Mouse (Mus musculus) forebrain, embryonic 11.5 days (tissue): ENCODE measurements at regions not wholly inside any gene's neighbourhood (a gene's known extent, or its start where the extent isn't known, plus 50 kb on each side); places are given as distances from the start of the nearest gene placed in this dataset.

Experiments used
- ATAC-seq: fragments of 200-750 bp; cut with Nextera tagmentation; replicated peaks from 2 replicates; pipeline ENCODE4 v1.8.0; 2017; ENCODE audit warnings: moderate TSS enrichment; ENCODE audit not compliant: low FRiP score
- DNase-seq: peaks from one replicate; pipeline ENCODE4 v3.0.0-alpha.2; 2017; ENCODE audit warnings: low spot score
- H3K27ac ChIP-seq: fragments of 300-500 bp; sonication (generic); 2 replicates; pipeline ENCODE4 v1.5.1; 2014; ENCODE audit warnings: low read depth, low read length
- H3K27me3 ChIP-seq: fragments of 300-500 bp; sonication (generic); 2 replicates; pipeline ENCODE4 v1.6.1; 2014; ENCODE audit warnings: mild to moderate bottlenecking, low read length, mixed read lengths; ENCODE audit not compliant: control insufficient read depth, insufficient read depth
- H3K36me3 ChIP-seq: fragments of 300-500 bp; sonication (generic); 2 replicates; pipeline ENCODE4 v1.6.1; 2014; ENCODE audit warnings: mild to moderate bottlenecking, low read length, moderate library complexity, mixed read lengths; ENCODE audit not compliant: control insufficient read depth, insufficient read depth
- H3K4me1 ChIP-seq: fragments of 300-500 bp; sonication (generic); replicated peaks from 2 replicates; pipeline ENCODE4 v1.6.1; 2014; ENCODE audit warnings: low read length, mixed read lengths; ENCODE audit not compliant: control insufficient read depth, insufficient read depth
- H3K4me2 ChIP-seq: fragments of 300-500 bp; sonication (generic); 2 replicates; pipeline ENCODE4 v1.6.1; 2014; ENCODE audit warnings: low read depth, mild to moderate bottlenecking, low read length, moderate library complexity, mixed read lengths; ENCODE audit not compliant: severe bottlenecking
- H3K4me3 ChIP-seq: fragments of 300-500 bp; sonication (generic); 2 replicates; pipeline ENCODE4 v1.5.1; 2014; ENCODE audit warnings: low read depth, low read length
- H3K9ac ChIP-seq: fragments of 300-500 bp; sonication (generic); 2 replicates; pipeline ENCODE4 v1.6.1; 2014; ENCODE audit warnings: low read length
- H3K9me3 ChIP-seq: fragments of 300-500 bp; sonication (generic); 2 replicates; pipeline ENCODE4 v1.6.1; 2016; ENCODE audit warnings: low read length, mixed read lengths; ENCODE audit not compliant: control insufficient read depth
- WGBS: fragments of 180-500 bp; shearing (Covaris S2); extraction: QIAGEN DNeasy Blood & Tissue Kit; methylation state at CpG from one replicate; pipeline ENCODE4 v1.1.7; 2014; 5-methylcytosine and 5-hydroxymethylcytosine counted together

GRCm38 (mm10) chr2:50815541-50815940 lies 333.4 kb downstream of the Rnd3 start:
- DNase-seq (no peak), ATAC-seq (no peak)
- Histone ChIP-seq H3K27ac (no peak overlapping the region), H3K36me3 (no peaks in the 10 kb centered on the region), H3K9me3 (no peaks in the 10 kb centered on the region), H3K4me2 (no peak overlapping the region), H3K27me3 (no peaks in the 10 kb centered on the region), H3K4me1 (peaks cover 6% of the 10 kb centered on the region), H3K4me3 (no peak overlapping the region), H3K9ac (no peak overlapping the region)
- 57% methylated on average over 3 of the region's 3 CpGs for WGBS

GRCm38 (mm10) chr2:50813568-50814461 lies 335.1 kb downstream of the Rnd3 start:
- WGBS = 90% methylated on average over 9 of the region's 9 CpGs
- Histone ChIP-seq H3K4me2 (no peak overlapping the region), H3K4me3 (no peak overlapping the region), H3K27me3 (no peaks in the 10 kb centered on the region), H3K27ac (no peak overlapping the region), H3K9ac (no peak overlapping the region), H3K36me3 (no peaks in the 10 kb centered on the region), H3K9me3 (no peaks in the 10 kb centered on the region), H3K4me1 (peaks cover 12% of the 10 kb centered on the region)
- ATAC-seq (no peak), DNase-seq (no peak)

- no peak overlapping the region for H3K27ac ChIP-seq
- no peaks in the 10 kb centered on the region for H3K27me3 ChIP-seq
Measured at GRCm38 (mm10) chr2:50812296-50812695, 336.6 kb downstream of the Rnd3 start.

GRCm38 (mm10) chr2:50810336-50811066 lies 338.4 kb downstream of the Rnd3 start:
- H3K27me3 ChIP-seq = no peaks in the 10 kb centered on the region
- H3K4me1 ChIP-seq = peaks cover 12% of the 10 kb centered on the region
- ATAC-seq (peak; percentile 81), DNase-seq (peak; percentile 54)
- H3K36me3 ChIP-seq = no peaks in the 10 kb centered on the region
- H3K4me2 ChIP-seq = peak overlapping the region; percentile 13; the same call in 1 of the 2 replicates
- peak overlapping the region; percentile 48; the same call in 1 of the 2 replicates for H3K9ac ChIP-seq
- WGBS = 7% methylated on average over 5 of the region's 5 CpGs
- peak overlapping the region; percentile 82 for H3K27ac ChIP-seq
- H3K9me3 ChIP-seq = no peaks in the 10 kb centered on the region
- no peak overlapping the region for H3K4me3 ChIP-seq

More at GRCm38 (mm10) chr2:50812296-50812695, 336.6 kb downstream of the Rnd3 start:
- Histone ChIP-seq H3K4me3 (no peak overlapping the region), H3K36me3 (no peaks in the 10 kb centered on the region), H3K4me2 (no peak overlapping the region), H3K9me3 (no peaks in the 10 kb centered on the region), H3K9ac (no peak overlapping the region), H3K4me1 (peaks cover 12% of the 10 kb centered on the region)
- WGBS = 28% methylated on average over 4 of the region's 4 CpGs
- no peak for DNase-seq
- no peak for ATAC-seq

GRCm38 (mm10) chr2:50809823-50810222 lies 339.1 kb downstream of the Rnd3 start:
- no peaks in the 10 kb centered on the region for H3K27me3 ChIP-seq
- 16% methylated on average over 3 of the region's 3 CpGs for WGBS
- H3K9ac ChIP-seq = no peak overlapping the region
- H3K4me3 ChIP-seq = no peak overlapping the region
- no peaks in the 10 kb centered on the region for H3K9me3 ChIP-seq
- H3K4me2 ChIP-seq = no peak overlapping the region
- H3K36me3 ChIP-seq = no peaks in the 10 kb centered on the region
- peak; percentile 76 for ATAC-seq
- DNase-seq = no peak
- H3K27ac ChIP-seq = no peak overlapping the region
- peaks cover 12% of the 10 kb centered on the region for H3K4me1 ChIP-seq

- WGBS = 84% methylated on average over 6 of the region's 6 CpGs
- ATAC-seq = no peak
- DNase-seq = no peak
- H3K9me3 ChIP-seq = no peaks in the 10 kb centered on the region
- H3K4me3 ChIP-seq = no peak overlapping the region
- H3K27ac ChIP-seq = no peak overlapping the region
- H3K9ac ChIP-seq = no peak overlapping the region
- peaks cover 12% of the 10 kb centered on the region for H3K4me1 ChIP-seq
- H3K36me3 ChIP-seq = no peaks in the 10 kb centered on the region
- H3K27me3 ChIP-seq = no peaks in the 10 kb centered on the region
- H3K4me2 ChIP-seq = no peak overlapping the region
Measured at GRCm38 (mm10) chr2:50807162-50807960, 341.6 kb downstream of the Rnd3 start.

GRCm38 (mm10) chr2:50805645-50806044 lies 343.3 kb downstream of the Rnd3 start:
- Histone ChIP-seq H3K27me3 (no peaks in the 10 kb centered on the region), H3K36me3 (no peaks in the 10 kb centered on the region), H3K9ac (no peak overlapping the region), H3K4me1 (peaks cover 7% of the 10 kb centered on the region), H3K27ac (no peak overlapping the region), H3K9me3 (no peaks in the 10 kb centered on the region), H3K4me3 (no peak overlapping the region), H3K4me2 (no peak overlapping the region)
- no peak for ATAC-seq
- DNase-seq = no peak
- 83% methylated on average over 3 of the region's 3 CpGs for WGBS

GRCm38 (mm10) chr2:50796087-50796486 lies 352.8 kb downstream of the Rnd3 start:
- Histone ChIP-seq H3K27me3 (no peaks in the 10 kb centered on the region), H3K4me3 (no peak overlapping the region), H3K4me2 (no peak overlapping the region), H3K4me1 (no peaks in the 10 kb centered on the region), H3K27ac (no peak overlapping the region), H3K9me3 (no peaks in the 10 kb centered on the region; the same call in 1 of the 2 replicates), H3K9ac (no peak overlapping the region), H3K36me3 (no peaks in the 10 kb centered on the region)
- ATAC-seq (no peak), DNase-seq (no peak)
- 88% methylated on average over 3 of the region's 3 CpGs for WGBS
